In the genomic region with DNA sequence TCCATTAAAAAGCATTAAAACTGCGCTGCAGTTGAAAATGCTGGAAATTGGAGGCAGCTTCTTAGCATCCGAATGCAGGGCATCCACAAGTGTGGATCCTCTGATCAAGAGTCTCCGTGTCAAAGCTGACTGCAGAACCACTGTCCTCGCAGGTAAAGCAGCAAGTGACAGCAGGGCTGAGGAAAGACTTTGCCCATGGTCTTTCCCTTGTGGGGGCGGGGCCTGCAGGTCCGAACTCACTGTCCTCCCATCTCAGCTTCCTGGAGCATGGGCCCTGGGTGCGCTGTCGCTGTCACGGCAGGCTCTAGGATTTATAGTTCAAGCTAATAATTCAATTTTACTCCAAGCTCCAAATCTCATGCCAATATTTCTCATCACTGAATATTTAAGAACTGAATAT, we compare ENCODE assay signal across 14 mouse cellular contexts. TPM values are rescaled to one million over a fixed set of nuclear protein-coding genes. Genes with fewer than 3 reads are reported as not detected.
DNase-seq lines count a peak whose midpoint lies in the region; ATAC-seq and TF ChIP-seq lines count a peak whose summit lies in the region.
"Had no signal": no experiment of that assay in that cellular context is flagged by ENCODE, and none has a peak within 500 bp of the region (broad histone marks: within the 10 kb centered on the region; RNA-seq: fewer than 3 reads in every experiment).

No protein-coding gene starts in this region.

- H3K9me3 ChIP-seq in liver, embryonic 11.5 days (ENCODE audit: control insufficient read depth, low read length) = no peaks in the 10 kb centered on the region
- no peaks in the 10 kb centered on the region for H3K9me3 ChIP-seq in forebrain, embryonic 16.5 days (ENCODE audit: control insufficient read depth, low read length)
- H3K9me3 ChIP-seq: heart, embryonic 12.5 days; limb, embryonic 15.5 days had no signal

- no peaks in the 10 kb centered on the region for H3K36me3 ChIP-seq in liver, adult 2 months (ENCODE audit: control insufficient read depth, insufficient read depth, low read length)
- no peaks in the 10 kb centered on the region for H3K36me3 ChIP-seq in liver, embryonic 11.5 days (ENCODE audit: control insufficient read depth, insufficient read depth, low read length)
- H3K36me3 ChIP-seq in forebrain, embryonic 16.5 days (ENCODE audit: control insufficient read depth, insufficient read depth) = no peaks in the 10 kb centered on the region
- no peaks in the 10 kb centered on the region for H3K36me3 ChIP-seq in small intestine, adult 2 months (ENCODE audit: control insufficient read depth, insufficient read depth, low read length)
- H3K36me3 ChIP-seq in heart, adult 2 months (ENCODE audit: control insufficient read depth, insufficient read depth, low read length) = no peaks in the 10 kb centered on the region
- H3K36me3 ChIP-seq: heart, embryonic 12.5 days; limb, embryonic 15.5 days had no signal

- TF ChIP-seq EP300 in heart, adult 2 months (IDR thresholded peaks at IDR 0.05; ENCODE audit: insufficient read depth, low read depth, low read length) = no peak

- no peak for ATAC-seq in liver, embryonic 11.5 days (replicated peaks; ENCODE audit: low FRiP score)
- ATAC-seq in forebrain, embryonic 16.5 days = no peak
- ATAC-seq: CD4-positive, CD25-positive, alpha-beta regulatory T cell, adult 4 months had no signal

- H3K79me2 ChIP-seq in liver, adult 2 months (ENCODE audit: control insufficient read depth, insufficient read depth, low read length) = peaks cover 26% of the 10 kb centered on the region; the same call in 1 of the 2 replicates
- H3K79me2 ChIP-seq in heart, adult 2 months (replicated peaks; ENCODE audit: control insufficient read depth, insufficient read depth, low read length) = peaks cover 2% of the 10 kb centered on the region; the same call in 1 of the 2 replicates

- peaks cover 2% of the 10 kb centered on the region for H3K4me1 ChIP-seq in liver, adult 2 months (ENCODE audit: control insufficient read depth, insufficient read depth, low read length)
- H3K4me1 ChIP-seq in liver, embryonic 11.5 days (replicated peaks; ENCODE audit: control insufficient read depth, insufficient read depth, low read length) = peaks cover 26% of the 10 kb centered on the region
- peaks cover 36% of the 10 kb centered on the region for H3K4me1 ChIP-seq in forebrain, embryonic 16.5 days (replicated peaks; ENCODE audit: control insufficient read depth, insufficient read depth, low read length)
- H3K4me1 ChIP-seq in small intestine, adult 2 months (ENCODE audit: control insufficient read depth, insufficient read depth, insufficient read length, low read length) = peaks cover 12% of the 10 kb centered on the region
- H3K4me1 ChIP-seq in heart, adult 2 months (ENCODE audit: control insufficient read depth, insufficient read depth, low read length) = no peaks in the 10 kb centered on the region; the same call in 1 of the 2 replicates

- H3K27ac ChIP-seq in liver, adult 2 months (replicated peaks; ENCODE audit: insufficient read depth, low read depth, low read length) = no peak overlapping the region
- H3K27ac ChIP-seq in liver, embryonic 11.5 days (ENCODE audit: low read depth, low read length) = no peak overlapping the region
- no peak overlapping the region for H3K27ac ChIP-seq in forebrain, embryonic 16.5 days (ENCODE audit: low read length)
- peak overlapping the region; percentile 36 for H3K27ac ChIP-seq in small intestine, adult 2 months (ENCODE audit: insufficient read depth, low read depth, low read length)
- H3K27ac ChIP-seq in heart, adult 2 months = no peak overlapping the region; the same call in 1 of the 2 replicates
- H3K27ac ChIP-seq: limb, embryonic 15.5 days had no signal

- TF ChIP-seq POLR2A in liver, adult 2 months (IDR thresholded peaks at IDR 0.05; ENCODE audit: extremely low read depth, insufficient read depth, low read length) = no peak
- no peak for TF ChIP-seq POLR2A in small intestine, adult 2 months (IDR thresholded peaks at IDR 0.05; ENCODE audit: low read depth, low read length)
- TF ChIP-seq POLR2A in heart, adult 2 months (IDR thresholded peaks at IDR 0.05; ENCODE audit: insufficient read depth, low read depth, low read length) = no peak

- H3K4me3 ChIP-seq in liver, adult 2 months (ENCODE audit: insufficient read depth, low read depth, low read length) = no peak overlapping the region
- H3K4me3 ChIP-seq in liver, embryonic 11.5 days (ENCODE audit: low read depth, low read length) = no peak overlapping the region
- H3K4me3 ChIP-seq in forebrain, embryonic 16.5 days (replicated peaks; ENCODE audit: low read length) = no peak overlapping the region
- H3K4me3 ChIP-seq in small intestine, adult 2 months (ENCODE audit: low read depth, low read length) = no peak overlapping the region
- H3K4me3 ChIP-seq in heart, adult 2 months = no peak overlapping the region
- H3K4me3 ChIP-seq: heart, embryonic 12.5 days; limb, embryonic 15.5 days had no signal

- H3K9ac ChIP-seq in liver, adult 2 months (ENCODE audit: low read depth, low read length) = no peak overlapping the region
- no peak overlapping the region for H3K9ac ChIP-seq in liver, embryonic 11.5 days (ENCODE audit: low read depth, low read length)
- no peak overlapping the region for H3K9ac ChIP-seq in forebrain, embryonic 16.5 days (replicated peaks; ENCODE audit: low read depth, low read length)
- H3K9ac ChIP-seq in heart, adult 2 months (ENCODE audit: low read depth, low read length) = no peak overlapping the region
- H3K9ac ChIP-seq: heart, embryonic 12.5 days; limb, embryonic 15.5 days had no signal

- H3K4me2 ChIP-seq in liver, embryonic 11.5 days = no peak overlapping the region
- 0 out of 2 replicates have a peak overlapping the region, but pooled peaks have one; percentile 7 for H3K4me2 ChIP-seq in forebrain, embryonic 16.5 days (ENCODE audit: low read length)
- H3K4me2 ChIP-seq: heart, embryonic 12.5 days; limb, embryonic 15.5 days; midbrain, embryonic 11.5 days had no signal

- TF ChIP-seq CTCF in liver, adult 2 months (IDR thresholded peaks at IDR 0.05; ENCODE audit: low read depth, low read length) = no peak
- no peak for TF ChIP-seq CTCF in small intestine, adult 2 months (IDR thresholded peaks at IDR 0.05; ENCODE audit: extremely low read depth, insufficient read length, insufficient replicate concordance, low read depth, low read length)
- no peak for TF ChIP-seq CTCF in heart, adult 2 months (IDR thresholded peaks at IDR 0.05)

- intact Hi-C loops in heart, adult 2 months (cut with DNase I) = no loop called here

- 48% methylated on average over 9 of the region's 9 CpGs for WGBS in liver, adult 2 months
- WGBS in liver, embryonic 11.5 days = 74% methylated on average over 9 of the region's 9 CpGs
- 47% methylated on average over 9 of the region's 9 CpGs for WGBS in forebrain, embryonic 16.5 days
- WGBS in small intestine, adult 2 months = 43% methylated on average over 9 of the region's 9 CpGs
- WGBS in heart, adult 2 months = 91% methylated on average over 9 of the region's 9 CpGs

- peak; percentile 36 for DNase-seq in liver, adult 2 months (ENCODE audit: extremely low read depth, low read depth, low spot score)
- no peak for DNase-seq in liver, embryonic 11.5 days (ENCODE audit: low spot score)
- peak; percentile 17 to 18 for DNase-seq in kidney, adult 8-10 months
- DNase-seq in heart, adult 2 months = no peak
- DNase-seq in urinary bladder, postnatal 36 days (ENCODE audit: low spot score in 2 of 2) = no peak
- DNase-seq: heart, postnatal 36 days; layer of hippocampus, adult 9-11 months; lung, postnatal 36 days had no signal

- no peaks in the 10 kb centered on the region for H3K27me3 ChIP-seq in liver, adult 2 months (ENCODE audit: control insufficient read depth, insufficient read depth, low read length)
- H3K27me3 ChIP-seq in liver, embryonic 11.5 days (replicated peaks; ENCODE audit: control insufficient read depth, insufficient read depth, low read length) = no peaks in the 10 kb centered on the region
- no peaks in the 10 kb centered on the region for H3K27me3 ChIP-seq in forebrain, embryonic 16.5 days (replicated peaks; ENCODE audit: control insufficient read depth, insufficient read depth, low read length)
- no peaks in the 10 kb centered on the region for H3K27me3 ChIP-seq in small intestine, adult 2 months (ENCODE audit: control insufficient read depth, insufficient read depth, low read length)
- H3K27me3 ChIP-seq in heart, adult 2 months (ENCODE audit: control insufficient read depth, insufficient read depth, low read length) = no peaks in the 10 kb centered on the region
- H3K27me3 ChIP-seq: heart, embryonic 12.5 days; limb, embryonic 15.5 days had no signal

RNA-seq across cellular contexts. Expression of a gene that starts 15.5 kb away (rescaled TPM):
- 5.4 and 6.0 TPM in 2 replicates for total RNA-seq in liver, adult 2 months (2014; rRNA removed)
- polyA plus RNA-seq in liver, adult 2 months (2012; rRNA removed) = 1.9 and 2.0 TPM in 2 replicates
- polyA plus RNA-seq in liver, embryonic 11.5 days (2014; fragmentation: Nextera tagmentation; extraction: Ambion mirVana) = 7.2 and 7.3 TPM in 2 replicates
- polyA plus RNA-seq in forebrain, embryonic 16.5 days (2015; fragmentation: Nextera tagmentation; extraction: Ambion mirVana) = 16.3 and 17.7 TPM in 2 replicates
- polyA plus RNA-seq in small intestine, adult 2 months (2012; rRNA removed) = 1.3 and 2.3 TPM in 2 replicates
- total RNA-seq in heart, adult 2 months (2021) = 1 to 10 TPM; 7.2 to 8.4 TPM
- 2.3 and 5.2 TPM in 2 replicates for polyA plus RNA-seq in heart, adult 2 months (2012; rRNA removed)

RNA-seq across cellular contexts. Expression of a gene that starts 15.6 kb away (rescaled TPM):
- total RNA-seq in liver, adult 2 months (2014; rRNA removed) = 314 and 385 TPM in 2 replicates
- polyA plus RNA-seq in liver, adult 2 months (2012; rRNA removed) = 176 and 235 TPM in 2 replicates
- 369 and 370 TPM in 2 replicates for polyA plus RNA-seq in liver, embryonic 11.5 days (2014; fragmentation: Nextera tagmentation; extraction: Ambion mirVana)
- 538 and 568 TPM in 2 replicates for polyA plus RNA-seq in forebrain, embryonic 16.5 days (2015; fragmentation: Nextera tagmentation; extraction: Ambion mirVana)
- polyA plus RNA-seq in small intestine, adult 2 months (2012; rRNA removed) = 44.9 and 74.2 TPM in 2 replicates
- total RNA-seq in heart, adult 2 months (2021) = 100 to 1,000 TPM; 127 to 136 TPM
- 97.2 and 155 TPM in 2 replicates for polyA plus RNA-seq in heart, adult 2 months (2012; rRNA removed)

Comparison
In these comparisons a context has a peak if more than half of its experiments do, and no peak if none do; other contexts are left out.
1. DNase-seq: peak in liver, adult 2 months (single experiment) and kidney, adult 8-10 months (2 of 2); none in liver, embryonic 11.5 days (single experiment), heart, adult 2 months (0 of 2) and urinary bladder, postnatal 36 days (0 of 2).